Mouse (Mus musculus) embryonic fibroblast, embryonic 13.5 days (primary cell): ENCODE measurements around the gene Calcrl.

ENCODE experiments used
- CTCF ChIP-seq: IDR thresholded peaks from 2 replicates; pipeline ENCODE4 v1.5.1; 2011; ENCODE audit warnings: mild to moderate bottlenecking, control low read depth, low read length, moderate library complexity, borderline replicate concordance; ENCODE audit not compliant: insufficient read depth
- POLR2A ChIP-seq: IDR thresholded peaks from 2 replicates; pipeline ENCODE4 v1.6.1; 2011; ENCODE audit warnings: low read depth, mild to moderate bottlenecking, control low read depth, low read length, moderate library complexity

DNA sequence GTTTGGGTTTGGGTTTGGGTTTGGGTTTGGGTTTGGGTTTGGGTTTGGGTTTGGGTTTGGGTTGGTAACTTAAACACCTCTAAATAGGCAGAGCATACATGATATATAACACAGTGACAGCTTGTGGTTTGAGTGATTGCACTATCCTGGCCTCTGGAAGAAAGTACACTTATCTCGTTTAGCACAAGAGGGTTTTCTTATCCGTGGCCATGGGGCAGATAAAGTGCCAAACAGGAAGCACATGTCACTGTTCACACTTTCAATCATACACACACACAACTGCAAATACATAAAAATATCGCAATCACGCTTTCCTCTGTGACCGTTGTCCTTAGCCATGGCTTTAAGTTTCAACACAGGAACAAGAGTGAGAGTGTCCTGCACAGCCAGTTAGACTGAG lies 56.0 kb downstream of the Calcrl start:
- TF ChIP-seq CTCF (no peak), POLR2A (no peak)
